Mouse (Mus musculus): ENCODE measurements around the gene Adamts14.

Gene Adamts14

DNA sequence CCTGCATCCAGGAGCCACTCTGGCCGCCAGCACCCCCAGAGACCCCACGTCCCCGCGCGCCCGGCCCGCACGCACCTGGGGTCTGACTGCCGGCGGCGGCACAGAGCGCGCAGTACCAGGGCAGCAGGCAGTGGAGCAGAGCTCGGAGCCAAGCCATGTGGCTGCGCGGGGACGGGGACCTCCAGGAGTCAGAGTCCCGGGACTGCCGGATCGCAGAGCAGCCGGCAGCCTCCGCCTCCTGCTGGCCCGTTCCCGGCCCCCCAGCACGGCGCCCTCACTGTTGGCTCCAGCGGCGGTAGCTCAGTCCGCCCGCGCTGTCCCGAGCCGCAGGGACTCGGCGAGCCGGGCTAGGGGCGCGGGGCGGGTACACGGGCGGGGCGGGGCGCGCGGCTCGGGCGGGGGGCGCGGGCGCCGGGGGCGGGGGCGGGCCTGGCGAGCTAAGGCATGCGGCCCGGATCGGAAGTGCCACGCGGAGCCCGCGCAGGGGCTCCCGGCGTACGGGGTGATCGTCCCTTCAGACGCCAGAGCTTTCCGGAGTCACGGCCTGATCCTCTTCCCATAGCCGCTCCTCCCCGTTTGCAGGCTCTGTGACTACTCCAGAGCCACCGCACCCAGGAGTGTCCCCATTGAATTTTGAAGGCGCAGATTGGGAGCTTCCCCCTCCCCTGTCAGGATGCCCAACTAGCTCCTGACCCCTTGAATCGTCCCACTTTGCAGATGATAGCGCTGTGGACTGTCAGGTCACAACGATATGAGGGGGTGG is at the start of gene Adamts14:
Gene Adamts14, minus strand, starts transcription at position 358 of the 763 bp plus-strand sequence.
- no peak for DNase-seq

DNA sequence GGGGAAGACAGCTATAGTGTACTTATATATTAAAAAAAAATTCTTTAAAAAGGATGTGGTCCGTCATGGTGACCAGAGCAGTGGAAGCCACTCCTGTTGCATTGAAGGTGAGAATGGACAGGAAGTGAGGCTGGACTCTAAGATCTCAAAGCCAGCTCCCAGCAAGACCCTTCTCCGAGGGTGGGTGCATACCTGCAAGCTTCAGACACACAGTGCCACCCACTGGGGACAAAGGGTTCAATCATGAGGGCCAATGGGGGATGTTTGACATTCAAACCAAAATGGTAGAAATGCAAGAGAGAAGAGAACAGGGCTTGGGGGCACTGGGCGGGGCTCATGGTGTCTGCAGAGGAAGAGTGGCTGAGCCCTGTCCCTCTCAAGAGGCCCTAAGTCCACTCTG is 45.3 kb upstream of the Adamts14 start:
- no peak for DNase-seq

GRCm38 (mm10) chr10:61315324-61315880 is 42.2 kb upstream of the Adamts14 start:
- no peak for DNase-seq

- DNase-seq, result no peak
These were observed 40.5 kb upstream of the Adamts14 start for GRCm38 (mm10) chr10:61313750-61314149.

DNA sequence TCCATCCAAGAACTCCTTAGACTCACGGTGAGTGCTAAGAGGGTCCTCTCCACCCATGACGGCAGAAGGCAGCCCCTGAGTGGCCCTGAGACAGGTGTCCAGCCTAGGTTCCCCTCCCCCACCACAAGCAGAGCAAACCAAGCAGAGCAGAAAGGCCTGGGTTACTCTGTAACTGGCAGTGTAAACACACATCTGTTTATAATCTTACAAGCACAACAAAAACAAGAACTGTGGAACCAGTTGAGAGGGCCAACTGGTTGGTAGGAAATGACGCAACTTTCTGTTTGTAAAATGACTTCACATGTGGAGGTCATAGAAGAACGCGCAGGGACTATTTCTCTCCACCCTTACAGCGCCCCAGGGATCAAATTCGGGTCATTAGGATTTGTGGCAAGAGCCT is 39.5 kb upstream of the Adamts14 start:
- DNase-seq, result no peak

GRCm38 (mm10) chr10:61312159-61312558 is 38.9 kb upstream of the Adamts14 start:
- DNase-seq, result no peak

DNA sequence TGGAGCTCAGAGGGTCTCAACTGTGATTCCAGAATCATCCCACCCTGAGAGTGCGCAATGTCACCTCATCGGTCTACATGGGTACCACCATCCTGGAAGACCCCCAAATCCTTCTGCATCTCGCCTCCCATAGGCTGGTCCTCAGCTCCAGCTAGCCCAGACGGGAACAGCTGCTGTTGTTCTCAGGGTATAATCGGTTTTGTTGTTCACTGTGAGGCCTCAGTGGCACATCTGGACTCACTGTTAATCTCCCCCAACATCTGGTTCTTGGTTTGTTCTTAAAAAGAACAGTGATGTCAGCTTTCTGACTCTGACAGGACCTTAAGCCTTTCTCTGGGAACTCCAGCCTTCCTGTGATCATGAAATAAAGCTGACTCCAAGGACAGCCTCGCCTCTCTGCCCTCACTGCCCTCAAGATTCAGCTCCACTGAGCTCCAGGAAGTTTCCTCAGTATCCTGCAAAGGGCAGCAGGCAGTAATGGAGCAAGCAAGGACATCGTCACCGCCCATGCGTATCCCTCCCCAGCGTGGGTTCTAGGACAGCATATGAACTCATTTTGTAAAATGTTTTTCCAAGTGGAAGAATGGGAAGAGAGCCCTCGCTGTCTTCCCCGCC is 35.6 kb upstream of the Adamts14 start:
- no peak for DNase-seq

- DNase-seq, result no peak
These were observed 32.8 kb upstream of the Adamts14 start for GRCm38 (mm10) chr10:61305928-61306590.

- DNase-seq, result no peak
These were observed 30.8 kb upstream of the Adamts14 start for GRCm38 (mm10) chr10:61304046-61304445.

DNA sequence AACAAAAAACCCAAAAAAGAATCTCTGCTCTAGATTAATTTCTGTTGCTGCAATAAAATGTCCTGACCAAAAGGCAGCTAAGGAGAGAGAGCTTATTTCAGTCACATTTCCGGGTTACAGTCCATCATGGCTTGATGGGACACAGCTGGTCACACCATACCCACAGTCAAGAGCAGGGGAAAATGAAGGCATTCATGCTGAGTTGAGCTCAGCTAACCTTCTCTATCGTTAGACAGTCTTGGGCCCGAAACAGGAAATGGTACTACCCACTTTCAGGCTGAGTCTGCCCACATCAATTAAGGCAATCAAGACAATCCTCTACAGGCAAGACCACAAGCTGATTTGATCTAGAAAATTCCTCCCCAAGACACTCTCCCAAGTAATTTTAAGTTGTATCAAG is 27.8 kb upstream of the Adamts14 start:
- DNase-seq, result no peak

GRCm38 (mm10) chr10:61297477-61297876 is 24.2 kb upstream of the Adamts14 start, which contains the start of gene Prf1:
Gene Prf1 (plus strand): TSS chr10:61297833.
- DNase-seq, result peak; percentile 40 to 41

DNA sequence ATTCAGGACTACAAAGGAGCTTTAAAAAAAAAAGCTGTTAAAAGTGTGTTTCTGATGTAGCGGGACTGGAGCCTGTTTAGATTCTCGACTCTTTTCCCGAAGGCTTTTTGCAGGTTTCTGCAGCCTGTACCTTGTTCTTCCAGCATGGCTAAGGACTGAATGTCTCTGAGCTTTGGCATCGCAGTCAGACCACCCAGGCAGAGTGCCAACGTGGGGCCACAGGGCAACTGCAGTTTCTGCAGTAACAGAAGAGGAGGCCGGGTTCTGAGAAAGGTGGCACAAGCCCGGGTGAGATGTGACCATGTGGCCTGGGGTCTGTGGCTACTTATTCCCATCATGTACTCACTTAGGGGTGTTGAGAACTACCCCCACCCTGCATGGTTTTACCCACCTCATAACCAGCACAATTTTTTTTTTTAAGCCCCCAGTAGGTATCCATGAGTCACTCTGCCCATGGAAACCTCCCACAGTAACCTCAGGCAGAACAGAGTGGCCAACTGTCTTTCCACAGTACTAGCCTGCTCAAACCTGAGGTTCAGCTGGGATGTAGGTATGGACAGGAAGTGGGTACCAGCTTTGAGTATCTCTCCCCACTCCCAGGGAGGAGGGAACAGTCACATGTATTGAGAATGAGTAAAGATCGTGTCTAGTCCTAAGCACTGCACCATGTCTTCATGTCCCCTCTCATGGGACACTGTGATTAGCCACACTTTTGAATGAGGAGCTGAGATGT is 23.6 kb upstream of the Adamts14 start:
- DNase-seq, result no peak

DNA sequence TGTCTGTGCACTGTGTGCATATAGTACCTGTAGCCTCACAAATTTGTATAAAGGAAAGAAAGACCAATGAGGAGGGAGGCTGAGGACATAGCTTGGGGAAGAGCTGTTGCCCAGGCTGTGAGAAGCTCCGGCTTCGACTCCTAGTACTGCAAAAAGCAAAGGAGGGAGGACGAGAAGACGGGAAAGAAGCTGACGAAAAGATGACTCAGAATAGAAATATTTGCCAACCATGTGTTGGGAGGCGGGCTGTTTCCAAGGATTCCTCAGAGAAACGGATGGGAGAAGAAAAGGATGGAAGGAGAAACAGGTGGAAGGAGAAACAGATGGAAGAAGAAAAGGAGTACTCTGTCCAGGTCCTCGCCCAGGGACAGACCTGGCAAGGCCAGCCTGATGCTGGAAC is 21.0 kb upstream of the Adamts14 start:
- no peak for DNase-seq

- DNase-seq, result no peak
These were observed 17.2 kb upstream of the Adamts14 start for GRCm38 (mm10) chr10:61290479-61290878.

DNA sequence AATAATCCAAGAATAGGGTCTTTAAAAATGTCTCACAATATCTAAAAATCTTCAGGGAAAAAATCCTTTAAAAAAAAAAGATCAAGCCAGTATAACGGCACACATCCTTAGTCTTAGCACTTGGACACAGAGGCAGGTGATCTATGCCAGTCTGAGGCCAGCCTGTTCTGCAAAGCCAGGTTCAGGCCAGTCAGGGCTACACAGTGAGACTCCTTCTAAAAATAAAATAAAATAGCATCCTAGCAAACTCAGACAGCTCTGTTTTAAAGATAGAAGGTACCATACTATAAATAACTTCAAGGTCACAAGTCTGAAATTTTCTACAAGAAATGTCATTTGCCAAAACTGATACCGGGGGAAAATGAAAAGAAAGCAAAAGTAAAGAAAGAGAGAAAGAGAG is 16.8 kb upstream of the Adamts14 start:
- DNase-seq, result no peak

DNA sequence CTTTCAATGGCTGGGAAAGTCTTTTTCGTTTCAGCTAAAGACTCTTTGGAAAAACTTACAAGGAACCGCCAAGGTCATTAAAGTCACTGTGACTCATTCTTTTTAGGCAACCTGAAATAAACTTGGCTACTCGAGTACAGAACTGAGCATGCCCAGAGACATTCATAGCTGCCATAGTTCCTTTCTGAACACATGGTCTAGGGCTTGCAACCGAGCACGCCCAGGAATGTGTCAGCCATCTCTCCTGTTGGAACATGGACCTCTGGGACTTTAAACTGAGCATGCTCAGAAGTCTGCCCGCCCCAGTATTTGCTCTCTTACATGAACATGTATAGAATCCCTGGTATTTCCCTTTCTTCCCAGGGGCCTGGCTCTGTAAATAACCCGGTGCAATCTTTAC is 13.0 kb upstream of the Adamts14 start:
- no peak for DNase-seq

GRCm38 (mm10) chr10:61285271-61285670 is 12.0 kb upstream of the Adamts14 start:
- DNase-seq, result no peak

DNA sequence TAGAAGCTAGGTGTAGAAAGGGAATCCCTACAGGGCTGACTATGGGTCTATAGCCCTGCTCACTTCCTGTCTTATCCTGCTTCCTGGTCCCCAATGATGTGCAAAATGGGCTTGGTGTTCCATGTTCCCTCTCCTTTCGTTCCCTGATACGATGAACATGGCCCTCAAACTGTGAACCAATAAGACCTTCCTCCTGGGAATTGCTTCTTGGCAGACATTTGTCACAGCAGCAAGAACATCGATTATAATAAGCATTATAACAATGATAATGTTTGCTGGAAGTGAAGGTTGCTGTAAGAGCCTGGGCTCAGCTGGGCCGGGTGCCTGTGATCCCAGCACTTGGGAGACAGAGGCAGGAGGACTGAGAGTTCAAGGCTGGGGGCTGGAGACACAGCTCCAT is 11.1 kb upstream of the Adamts14 start:
- no peak for DNase-seq

- no peak for DNase-seq
These were observed 7.9 kb upstream of the Adamts14 start for GRCm38 (mm10) chr10:61281115-61281514.

DNA sequence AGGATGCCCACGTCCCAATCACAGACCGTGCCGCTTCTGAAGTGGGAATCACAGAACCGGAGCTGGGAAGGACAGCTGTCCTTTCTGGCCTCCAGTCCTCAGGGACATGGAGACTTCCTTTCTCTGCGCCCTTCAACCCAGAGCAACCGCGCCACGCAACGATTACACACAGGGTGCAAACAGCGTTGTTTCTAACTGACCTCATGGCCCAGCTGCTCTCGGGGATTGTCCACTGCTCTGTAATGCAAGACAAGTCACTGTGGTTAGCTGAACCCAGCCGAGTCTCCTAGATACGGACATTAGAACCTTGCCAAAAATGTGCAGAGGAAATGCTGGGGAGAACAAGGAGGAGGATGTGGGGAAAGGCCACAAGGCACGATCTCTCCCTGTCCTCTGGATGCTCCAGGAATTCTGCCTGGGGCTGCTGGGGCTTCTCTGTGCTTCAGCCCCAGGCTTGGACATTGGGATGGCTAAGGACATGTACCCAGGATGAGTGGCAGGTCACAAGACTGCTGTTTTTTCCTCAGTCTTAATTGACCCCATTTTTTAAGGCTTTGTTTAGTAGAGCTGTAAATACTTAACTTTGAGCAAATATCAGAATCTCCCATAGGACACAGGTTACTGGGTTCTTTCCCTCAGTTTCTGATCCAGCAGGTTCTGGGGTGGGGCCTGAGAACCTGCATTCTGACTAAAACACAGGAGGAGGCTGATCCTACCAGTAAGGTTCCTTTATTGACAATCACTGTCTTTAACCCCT is 4.9 kb upstream of the Adamts14 start:
- no peak for DNase-seq

DNA sequence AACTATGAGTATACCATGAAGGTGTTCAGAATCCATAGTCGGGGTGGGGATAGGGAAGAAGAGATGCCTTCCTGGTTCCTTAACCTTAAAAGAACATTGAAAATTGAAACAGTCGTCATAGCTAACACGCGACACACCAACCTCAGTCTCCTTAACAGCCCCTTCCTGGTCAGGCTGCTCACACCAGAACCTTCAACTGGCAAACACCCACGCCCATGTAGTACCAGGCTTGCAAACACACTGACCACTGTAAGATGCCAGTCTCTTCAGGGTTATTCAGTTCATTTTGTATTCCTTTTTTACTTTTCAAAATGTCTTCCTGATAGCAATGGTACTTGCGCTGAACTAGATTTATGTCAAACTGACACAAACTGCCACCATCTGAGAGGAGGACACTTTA is 3.8 kb upstream of the Adamts14 start:
- no peak for DNase-seq

GRCm38 (mm10) chr10:61275669-61276110 is 2.5 kb upstream of the Adamts14 start:
- DNase-seq, result no peak

Data from spleen, adult 18-20 months (tissue).